Mouse (Mus musculus) forebrain, embryonic 11.5 days (tissue): ENCODE data around the gene Dhx15. TPM values are rescaled to one million over a fixed set of nuclear protein-coding genes. Genes with fewer than 3 reads are reported as not detected.
"Not testable (repeated sequence)": the region's sequence is repeated elsewhere in the genome, so short reads cannot be mapped to it uniquely, and the experiment has no call there.

Source experiments
- ATAC-seq: fragments of 200-750 bp; cut with Nextera tagmentation; replicated peaks from 2 replicates; pipeline ENCODE4 v1.8.0; 2017; ENCODE audit warnings: moderate TSS enrichment; ENCODE audit not compliant: low FRiP score
- DNase-seq: peaks from one replicate; pipeline ENCODE4 v3.0.0-alpha.2; 2017; ENCODE audit warnings: low spot score
- H3K27ac ChIP-seq: fragments of 300-500 bp; sonication (generic); 2 replicates; pipeline ENCODE4 v1.5.1; 2014; ENCODE audit warnings: low read depth, low read length
- H3K27me3 ChIP-seq: fragments of 300-500 bp; sonication (generic); 2 replicates; pipeline ENCODE4 v1.6.1; 2014; ENCODE audit warnings: mild to moderate bottlenecking, low read length, mixed read lengths; ENCODE audit not compliant: control insufficient read depth, insufficient read depth
- H3K36me3 ChIP-seq: fragments of 300-500 bp; sonication (generic); 2 replicates; pipeline ENCODE4 v1.6.1; 2014; ENCODE audit warnings: mild to moderate bottlenecking, low read length, moderate library complexity, mixed read lengths; ENCODE audit not compliant: control insufficient read depth, insufficient read depth
- H3K4me1 ChIP-seq: fragments of 300-500 bp; sonication (generic); replicated peaks from 2 replicates; pipeline ENCODE4 v1.6.1; 2014; ENCODE audit warnings: low read length, mixed read lengths; ENCODE audit not compliant: control insufficient read depth, insufficient read depth
- H3K4me2 ChIP-seq: fragments of 300-500 bp; sonication (generic); 2 replicates; pipeline ENCODE4 v1.6.1; 2014; ENCODE audit warnings: low read depth, mild to moderate bottlenecking, low read length, moderate library complexity, mixed read lengths; ENCODE audit not compliant: severe bottlenecking
- H3K4me3 ChIP-seq: fragments of 300-500 bp; sonication (generic); 2 replicates; pipeline ENCODE4 v1.5.1; 2014; ENCODE audit warnings: low read depth, low read length
- H3K9ac ChIP-seq: fragments of 300-500 bp; sonication (generic); 2 replicates; pipeline ENCODE4 v1.6.1; 2014; ENCODE audit warnings: low read length
- H3K9me3 ChIP-seq: fragments of 300-500 bp; sonication (generic); 2 replicates; pipeline ENCODE4 v1.6.1; 2016; ENCODE audit warnings: low read length, mixed read lengths; ENCODE audit not compliant: control insufficient read depth
- WGBS: fragments of 180-500 bp; shearing (Covaris S2); extraction: QIAGEN DNeasy Blood & Tissue Kit; methylation state at CpG from one replicate; pipeline ENCODE4 v1.1.7; 2014; 5-methylcytosine and 5-hydroxymethylcytosine counted together
- polyA plus RNA-seq: library from polyadenylated mRNA; unstranded; fragments of >200 nt; fragmentation: Nextera tagmentation; extraction: Ambion mirVana; gene quantifications from 2 replicates; pipeline ENCODE4 v1.2.1, GENCODE M21; 2014

Dhx15 gene
- polyA plus RNA-seq, result 103 and 106 TPM in 2 replicates

DNA sequence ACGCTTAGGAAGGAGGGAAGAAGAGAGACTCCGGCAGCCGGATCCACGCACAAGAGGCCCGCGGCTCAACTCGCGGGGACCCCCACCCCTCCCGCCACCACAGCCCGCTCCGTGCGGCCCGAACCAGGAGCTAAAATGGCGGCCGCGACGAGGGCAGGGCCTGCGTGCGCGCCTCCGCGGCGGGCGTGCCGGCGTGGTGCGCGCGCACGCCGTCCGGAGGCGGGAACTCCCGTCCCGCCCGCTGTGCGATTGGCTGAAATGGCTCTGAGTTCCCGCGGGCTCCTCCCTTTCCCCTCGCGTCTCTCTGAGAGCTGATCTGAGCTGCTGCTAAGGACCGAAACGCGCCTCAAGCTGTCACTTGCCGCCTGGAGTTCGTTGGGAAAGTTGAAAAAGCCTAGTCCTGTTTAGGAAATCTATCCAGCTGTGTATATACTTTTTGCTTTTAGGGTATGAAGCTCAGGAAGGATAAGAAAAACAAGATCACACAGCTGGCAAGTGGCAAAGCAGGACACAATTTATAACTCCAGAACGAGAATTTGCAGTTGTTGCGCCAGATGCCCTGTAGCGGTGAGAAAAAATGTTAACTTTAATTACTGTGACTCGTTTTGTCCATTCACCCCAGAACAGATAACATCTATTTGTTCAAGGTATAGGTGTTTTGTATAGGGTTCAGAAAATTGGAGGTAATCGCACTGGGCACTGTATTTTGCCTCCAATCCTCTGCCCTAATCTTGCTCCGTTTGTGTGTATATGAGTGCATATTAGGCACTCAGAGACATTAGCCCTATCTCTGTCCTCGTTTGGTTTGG is at the start of gene Dhx15:
Dhx15 (minus strand) TSS at position 144 of the 809 bp plus-strand sequence.
- peak; percentile 97 for ATAC-seq
- Histone ChIP-seq H3K9ac (peak within 1 kb of the TSS; percentile 99), H3K27me3 (no peaks in the 10 kb centered on the region), H3K4me3 (peak within 1 kb of the TSS; percentile 96), H3K27ac (peak within 1 kb of the TSS; percentile 88), H3K4me2 (peak within 1 kb of the TSS; percentile 59), H3K36me3 (no peaks in the 10 kb centered on the region; the same call in 1 of the 2 replicates), H3K4me1 (peaks cover 5% of the 10 kb centered on the region; the same call in 1 of the 2 replicates), H3K9me3 (no peaks in the 10 kb centered on the region)
- WGBS, result 1% methylated on average over 51 of the region's 53 CpGs
- DNase-seq, result peak; percentile 96

GRCm38 (mm10) chr5:52238877-52239276 is 48.6 kb upstream of the Dhx15 start:
- DNase-seq, result no peak
- WGBS, result 93% methylated on average over 5 of the region's 5 CpGs
- no peaks in the 10 kb centered on the region for H3K36me3 ChIP-seq
- no peaks in the 10 kb centered on the region for H3K27me3 ChIP-seq
- H3K9me3 ChIP-seq, result no peaks in the 10 kb centered on the region
- H3K4me1 ChIP-seq, result no peaks in the 10 kb centered on the region
- H3K4me2 ChIP-seq, result no peak overlapping the region
- no peak for ATAC-seq
- H3K9ac ChIP-seq, result no peak overlapping the region
- no peak overlapping the region for H3K27ac ChIP-seq
- H3K4me3 ChIP-seq, result no peak overlapping the region

DNA sequence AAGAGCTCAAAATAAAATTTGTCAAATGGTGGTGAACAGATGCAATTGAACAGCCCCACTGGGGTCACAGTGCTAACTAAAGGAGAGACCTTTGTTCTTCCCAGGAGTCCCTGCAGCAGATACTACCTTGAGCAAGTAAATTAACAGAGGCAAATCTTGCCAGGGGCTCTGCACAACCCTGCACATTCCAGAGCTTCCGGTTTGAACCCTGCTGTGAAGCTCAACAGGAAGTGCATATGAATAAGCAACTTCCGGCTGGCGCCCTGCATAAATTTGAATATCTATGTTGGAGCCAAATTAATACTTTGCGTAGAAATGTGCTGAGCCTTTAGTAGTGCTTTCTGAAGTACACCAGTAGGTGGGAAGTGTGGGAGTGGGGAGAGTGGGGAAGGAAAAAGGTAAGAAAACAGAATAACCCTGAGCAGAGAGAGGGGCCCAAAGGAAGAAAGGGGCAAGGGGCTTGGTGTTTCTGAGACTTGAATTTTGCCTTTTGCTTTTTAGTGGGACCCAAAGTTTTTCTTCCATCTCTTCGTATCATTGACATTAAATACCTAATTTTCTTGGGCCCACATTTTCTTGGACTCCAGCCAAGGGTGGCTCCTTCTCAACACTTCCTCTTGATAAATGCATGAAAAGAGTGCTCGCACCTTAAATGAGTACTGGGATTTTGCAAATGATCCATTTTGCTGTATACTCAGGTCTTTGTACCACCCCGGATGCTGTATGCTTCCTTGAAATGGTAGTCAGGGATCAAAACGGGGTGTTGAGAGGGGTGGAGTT is 47.8 kb upstream of the Dhx15 start:
- no peak for DNase-seq
- Histone ChIP-seq H3K9ac (no peak overlapping the region), H3K36me3 (no peaks in the 10 kb centered on the region), H3K4me1 (no peaks in the 10 kb centered on the region), H3K27ac (no peak overlapping the region), H3K4me3 (no peak overlapping the region), H3K4me2 (no peak overlapping the region), H3K27me3 (no peaks in the 10 kb centered on the region), H3K9me3 (no peaks in the 10 kb centered on the region)
- WGBS, result 71% methylated on average over 8 of the region's 8 CpGs
- ATAC-seq, result no peak

- WGBS, result 89% methylated on average over 6 of the region's 6 CpGs
- not testable (repeated sequence) for H3K4me2 ChIP-seq, H3K4me1 ChIP-seq, H3K9me3 ChIP-seq, H3K27ac ChIP-seq, H3K27me3 ChIP-seq, DNase-seq, H3K4me3 ChIP-seq, H3K36me3 ChIP-seq, ATAC-seq, H3K9ac ChIP-seq
Measured at GRCm38 (mm10) chr5:52236585-52236984, 46.3 kb upstream of the Dhx15 start.

DNA sequence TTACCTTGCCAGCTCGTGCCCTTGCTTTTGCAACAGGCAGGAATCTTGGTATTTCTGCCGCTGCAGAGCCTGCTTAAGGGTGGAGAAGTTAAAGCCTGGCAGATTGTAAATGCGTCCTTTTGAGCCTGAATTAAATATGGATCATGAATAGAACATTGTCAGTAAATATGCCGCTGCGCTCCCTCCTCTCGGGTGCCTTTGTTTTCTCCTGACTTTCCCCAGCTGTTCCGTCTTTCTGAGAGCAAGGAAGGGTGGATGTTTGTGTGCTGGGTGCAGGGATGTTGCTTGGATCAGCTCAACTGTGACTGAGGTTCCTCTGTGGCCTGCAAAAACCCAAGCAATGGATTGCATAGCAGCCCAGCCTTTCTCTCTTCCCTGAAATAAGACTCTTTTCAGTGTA is 44.3 kb upstream of the Dhx15 start:
- Histone ChIP-seq H3K36me3 (no peaks in the 10 kb centered on the region), H3K27me3 (no peaks in the 10 kb centered on the region), H3K27ac (no peak overlapping the region), H3K9ac (no peak overlapping the region), H3K4me2 (no peak overlapping the region), H3K9me3 (no peaks in the 10 kb centered on the region), H3K4me1 (no peaks in the 10 kb centered on the region), H3K4me3 (no peak overlapping the region)
- WGBS, result 66% methylated on average over 7 of the region's 7 CpGs
- no peak for ATAC-seq
- no peak for DNase-seq

GRCm38 (mm10) chr5:52233891-52234290 is 43.6 kb upstream of the Dhx15 start:
- no peaks in the 10 kb centered on the region for H3K36me3 ChIP-seq
- no peak overlapping the region for H3K4me3 ChIP-seq
- WGBS, result 85% methylated on average over 2 of the region's 2 CpGs
- H3K4me2 ChIP-seq, result no peak overlapping the region
- no peaks in the 10 kb centered on the region for H3K4me1 ChIP-seq
- no peak overlapping the region for H3K9ac ChIP-seq
- H3K9me3 ChIP-seq, result no peaks in the 10 kb centered on the region
- no peaks in the 10 kb centered on the region for H3K27me3 ChIP-seq
- no peak for ATAC-seq
- no peak overlapping the region for H3K27ac ChIP-seq
- DNase-seq, result no peak

- DNase-seq (no peak), ATAC-seq (no peak)
- no peaks in the 10 kb centered on the region for H3K9me3 ChIP-seq
- no peak overlapping the region for H3K4me2 ChIP-seq
- 66% methylated on average over 2 of the region's 2 CpGs for WGBS
- no peak overlapping the region for H3K27ac ChIP-seq
- no peaks in the 10 kb centered on the region for H3K27me3 ChIP-seq
- no peak overlapping the region for H3K9ac ChIP-seq
- H3K36me3 ChIP-seq, result no peaks in the 10 kb centered on the region
- H3K4me3 ChIP-seq, result no peak overlapping the region
- no peaks in the 10 kb centered on the region for H3K4me1 ChIP-seq
Measured at GRCm38 (mm10) chr5:52232611-52233010, 42.3 kb upstream of the Dhx15 start.

DNA sequence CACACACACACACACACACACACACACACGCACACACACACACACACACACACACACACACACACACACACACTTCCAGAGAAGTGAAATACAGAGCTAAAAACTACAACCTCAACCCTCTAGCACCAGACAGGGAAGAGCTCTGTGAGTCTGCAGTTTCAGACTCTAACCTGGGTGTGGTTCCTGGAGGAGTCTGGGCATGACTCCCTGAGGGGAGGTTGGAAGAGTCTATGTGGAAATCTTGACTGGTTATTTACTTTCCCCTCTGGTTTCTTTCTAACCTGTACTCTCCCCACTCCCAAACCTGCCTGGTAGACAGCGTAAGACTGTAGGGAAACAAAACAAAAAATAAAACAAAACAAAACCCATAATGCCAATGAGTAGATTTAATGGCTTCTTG is 41.9 kb upstream of the Dhx15 start:
- H3K36me3 ChIP-seq, result no peaks in the 10 kb centered on the region
- H3K9ac ChIP-seq, result no peak overlapping the region
- H3K9me3 ChIP-seq, result no peaks in the 10 kb centered on the region
- DNase-seq (no peak), ATAC-seq (no peak)
- H3K27ac ChIP-seq, result no peak overlapping the region
- H3K4me1 ChIP-seq, result no peaks in the 10 kb centered on the region
- no peaks in the 10 kb centered on the region for H3K27me3 ChIP-seq
- no peak overlapping the region for H3K4me2 ChIP-seq
- H3K4me3 ChIP-seq, result no peak overlapping the region
- WGBS, result 78% methylated on average over 2 of the region's 2 CpGs
